Mouse (Mus musculus): ENCODE measurements around the gene Eef1akmt2.

- TF ChIP-seq CTCF (IDR thresholded peaks at IDR 0.05; ENCODE audit: control insufficient read depth, insufficient read depth, low read length): no peak
- TF ChIP-seq POLR2A (IDR thresholded peaks at IDR 0.05; ENCODE audit: borderline replicate concordance, control insufficient read depth, low read depth, low read length): no peak
Measured at GRCm38 (mm10) chr7:132804461-132804860, 48.0 kb downstream of the Eef1akmt2 start.
